Mouse (Mus musculus) limb, embryonic 14.5 days (tissue): Measurements from ENCODE around the gene Kirrel3. TPM values are rescaled to one million over a fixed set of nuclear protein-coding genes. Genes with fewer than 3 reads are reported as not detected.

Experiments used
- ATAC-seq: fragments of 200-750 bp; cut with Nextera tagmentation; 2 replicates; pipeline ENCODE4 v1.8.0; 2017; ENCODE audit warnings: low read depth, moderate number of reproducible peaks, moderate TSS enrichment; ENCODE audit not compliant: low FRiP score
- DNase-seq: peaks from one replicate; pipeline ENCODE4 v3.0.0-alpha.2; 2015; ENCODE audit warnings: low spot score
- H3K27ac ChIP-seq: fragments of 300-500 bp; sonication (generic); replicated peaks from 2 replicates; pipeline ENCODE4 v1.5.1; 2014; ENCODE audit warnings: low read depth, mild to moderate bottlenecking, low read length, moderate library complexity, mixed read lengths
- H3K27me3 ChIP-seq: fragments of 300-500 bp; sonication (generic); 2 replicates; pipeline ENCODE4 v1.6.1; 2014; ENCODE audit warnings: low read length, mixed read lengths; ENCODE audit not compliant: control insufficient read depth, insufficient read depth
- H3K36me3 ChIP-seq: fragments of 300-500 bp; sonication (generic); 2 replicates; pipeline ENCODE4 v1.6.1; 2014; ENCODE audit warnings: mild to moderate bottlenecking, low read length, moderate library complexity, mixed read lengths; ENCODE audit not compliant: control insufficient read depth, insufficient read depth
- H3K4me1 ChIP-seq: fragments of 300-500 bp; sonication (generic); 2 replicates; pipeline ENCODE4 v1.6.1; 2014; ENCODE audit warnings: antibody characterized with exemption, low read length, mixed read lengths; ENCODE audit not compliant: control insufficient read depth, insufficient read depth
- H3K4me2 ChIP-seq: fragments of 300-500 bp; sonication (generic); replicated peaks from 2 replicates; pipeline ENCODE4 v1.6.1; 2014; ENCODE audit warnings: low read depth, mild to moderate bottlenecking, low read length, moderate library complexity; ENCODE audit not compliant: severe bottlenecking
- H3K4me3 ChIP-seq: fragments of 300-500 bp; sonication (generic); replicated peaks from 2 replicates; pipeline ENCODE4 v1.5.1; 2014; ENCODE audit warnings: low read length
- H3K9ac ChIP-seq: fragments of 300-500 bp; sonication (generic); 2 replicates; pipeline ENCODE4 v1.6.1; 2014; ENCODE audit warnings: mild to moderate bottlenecking, low read depth, low read length, moderate library complexity; ENCODE audit not compliant: severe bottlenecking
- H3K9me3 ChIP-seq: fragments of 300-500 bp; sonication (generic); 2 replicates; pipeline ENCODE4 v1.6.1; 2016; ENCODE audit warnings: low read length; ENCODE audit not compliant: control insufficient read depth
- POLR2A ChIP-seq: fragments of 200-500 bp; IDR thresholded peaks from 2 replicates; pipeline ENCODE4 v1.8.0; 2012; ENCODE audit warnings: inconsistent platforms, mild to moderate bottlenecking, moderate library complexity, borderline replicate concordance; ENCODE audit not compliant: insufficient read depth, insufficient read length; ENCODE audit errors: extremely low read depth
- WGBS: fragments of 180-500 bp; shearing (Covaris S2); extraction: QIAGEN DNeasy Blood & Tissue Kit; methylation state at CpG from one replicate; pipeline ENCODE4 v1.1.7; 2014; 5-methylcytosine and 5-hydroxymethylcytosine counted together
- polyA plus RNA-seq, 2 experiments: library from polyadenylated mRNA; depleted of rRNA in 1 of 2; stranded (reverse) in 1 of 2; unstranded in 1 of 2; fragments of >200 nt; fragmentation: Nextera tagmentation in 1 of 2; extraction: Ambion mirVana in 1 of 2; gene quantifications; 2 replicates each; pipeline versions ENCODE4 v1.2.1 to v1.2.3; 2012 to 2014

The Kirrel3 gene
- polyA plus RNA-seq, 2 experiments = 10.1 to 14.6 TPM

DNA sequence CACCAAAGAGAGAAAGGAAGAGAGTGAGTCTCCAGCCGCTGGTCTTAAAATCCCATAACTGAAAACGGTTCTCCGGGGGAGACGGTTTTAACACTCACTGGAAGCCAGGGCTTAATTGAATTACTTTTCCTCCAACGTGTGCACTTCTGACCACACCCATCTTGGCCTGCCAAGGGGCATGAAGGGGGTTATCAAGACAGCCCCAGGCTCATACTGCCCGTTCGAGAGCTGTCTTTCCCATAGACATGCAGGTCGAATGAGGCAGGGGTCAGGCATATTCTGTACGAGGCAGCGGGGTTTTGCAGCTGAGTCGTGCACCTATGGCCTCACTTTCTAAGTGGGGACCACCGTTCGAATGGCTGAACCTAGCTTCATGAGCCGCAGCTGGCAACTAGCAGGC is 475.5 kb downstream of the Kirrel3 start:
- H3K4me2 ChIP-seq = no peak overlapping the region
- no peak overlapping the region for H3K4me3 ChIP-seq
- no peak overlapping the region for H3K27ac ChIP-seq
- no peak for DNase-seq
- no peaks in the 10 kb centered on the region for H3K27me3 ChIP-seq
- H3K9me3 ChIP-seq = no peaks in the 10 kb centered on the region
- H3K9ac ChIP-seq = no peak overlapping the region
- WGBS = 55% methylated on average over 14 of the region's 14 CpGs
- H3K4me1 ChIP-seq = no peaks in the 10 kb centered on the region
- TF ChIP-seq POLR2A = no peak
- H3K36me3 ChIP-seq = no peaks in the 10 kb centered on the region
- ATAC-seq = no peak

DNA sequence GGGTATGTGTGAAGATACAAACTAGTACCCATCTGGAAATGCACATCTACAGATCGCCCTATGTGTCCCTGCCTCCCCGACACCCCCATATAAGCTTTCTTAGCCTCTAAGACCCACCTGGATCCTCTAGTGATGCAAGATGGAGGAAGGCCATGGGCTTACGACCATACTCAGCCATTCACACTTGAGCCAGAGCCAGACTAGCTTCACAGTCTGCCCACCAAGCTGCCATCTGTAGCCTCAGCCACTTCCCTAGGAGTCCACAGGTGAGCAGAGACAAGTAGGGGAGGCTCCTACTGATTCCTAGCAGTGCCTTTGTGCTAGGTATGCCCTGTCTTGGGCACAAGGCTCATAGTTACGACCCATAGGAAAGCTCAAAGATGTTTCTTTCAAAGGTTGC is 476.6 kb downstream of the Kirrel3 start:
- WGBS = 94% methylated on average over 4 of the region's 4 CpGs
- no peak for ATAC-seq

GRCm38 (mm10) chr9:34963593-34963992 is 477.9 kb downstream of the Kirrel3 start:
- WGBS = 73% methylated on average over 3 of the region's 3 CpGs

More for the DNA sequence above, 476.6 kb downstream of the Kirrel3 start:
- Histone ChIP-seq H3K27me3 (no peaks in the 10 kb centered on the region), H3K36me3 (no peaks in the 10 kb centered on the region), H3K9ac (no peak overlapping the region), H3K27ac (no peak overlapping the region), H3K4me2 (no peak overlapping the region), H3K4me1 (no peaks in the 10 kb centered on the region), H3K4me3 (no peak overlapping the region), H3K9me3 (no peaks in the 10 kb centered on the region)
- TF ChIP-seq POLR2A = no peak
- DNase-seq = no peak

GRCm38 (mm10) chr9:34964172-34965040 is 478.7 kb downstream of the Kirrel3 start:
- H3K9me3 ChIP-seq = no peaks in the 10 kb centered on the region
- H3K36me3 ChIP-seq = no peaks in the 10 kb centered on the region
- H3K9ac ChIP-seq = no peak overlapping the region
- DNase-seq (no peak), ATAC-seq (no peak)
- H3K27me3 ChIP-seq = no peaks in the 10 kb centered on the region
- no peak overlapping the region for H3K27ac ChIP-seq
- no peaks in the 10 kb centered on the region for H3K4me1 ChIP-seq
- no peak for TF ChIP-seq POLR2A
- H3K4me2 ChIP-seq = no peak overlapping the region
- WGBS = 54% methylated on average over 14 of the region's 14 CpGs
- H3K4me3 ChIP-seq = no peak overlapping the region

More at GRCm38 (mm10) chr9:34963593-34963992, 477.9 kb downstream of the Kirrel3 start:
- no peak for TF ChIP-seq POLR2A
- Histone ChIP-seq H3K4me1 (no peaks in the 10 kb centered on the region), H3K27ac (no peak overlapping the region), H3K36me3 (no peaks in the 10 kb centered on the region), H3K4me3 (no peak overlapping the region), H3K27me3 (no peaks in the 10 kb centered on the region), H3K9me3 (no peaks in the 10 kb centered on the region), H3K9ac (no peak overlapping the region), H3K4me2 (no peak overlapping the region)
- ATAC-seq (no peak), DNase-seq (no peak)

DNA sequence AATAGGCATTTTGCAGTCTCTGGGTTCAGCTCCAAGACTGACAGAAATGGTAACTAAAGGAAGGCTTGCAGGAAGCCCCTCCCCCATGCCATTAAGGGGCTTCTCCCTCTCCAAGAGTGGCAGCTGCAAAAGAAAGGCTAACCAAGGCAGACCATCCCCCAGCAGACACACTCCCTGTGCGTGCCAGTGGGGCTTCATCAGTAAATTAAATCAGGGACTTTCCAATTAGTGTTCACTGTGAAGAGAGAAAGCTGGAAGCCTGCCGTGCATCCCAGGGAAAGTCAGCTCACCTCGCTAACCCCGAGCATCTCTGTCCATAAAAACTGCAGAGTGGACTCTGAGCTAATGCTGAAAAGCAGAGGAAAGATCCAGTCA is 479.3 kb downstream of the Kirrel3 start:
- Histone ChIP-seq H3K9me3 (no peaks in the 10 kb centered on the region), H3K4me2 (no peak overlapping the region), H3K27me3 (no peaks in the 10 kb centered on the region), H3K27ac (no peak overlapping the region), H3K36me3 (no peaks in the 10 kb centered on the region), H3K4me1 (no peaks in the 10 kb centered on the region), H3K4me3 (no peak overlapping the region), H3K9ac (no peak overlapping the region)
- WGBS = 28% methylated on average over 4 of the region's 4 CpGs
- ATAC-seq (no peak), DNase-seq (no peak)
- TF ChIP-seq POLR2A = no peak

DNA sequence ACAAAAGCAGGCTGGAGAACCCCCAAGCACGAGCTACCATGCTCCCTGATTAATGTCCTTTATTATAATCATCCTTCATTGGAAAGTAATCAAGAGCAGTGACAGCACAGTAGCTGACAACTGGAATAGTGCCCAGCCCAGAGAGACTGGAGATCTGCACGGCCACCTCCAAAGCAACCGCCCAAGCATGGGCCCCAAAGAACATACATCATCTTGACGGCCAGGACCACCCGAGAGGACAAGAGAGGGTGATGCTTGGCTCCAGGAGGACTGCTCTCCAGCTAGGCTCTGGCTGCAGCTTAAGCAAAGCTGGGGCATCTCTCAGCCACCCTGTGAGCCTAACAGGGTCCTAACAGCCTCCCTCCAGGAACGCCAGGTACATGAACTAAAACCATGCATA is 482.1 kb downstream of the Kirrel3 start:
- Histone ChIP-seq H3K4me1 (no peaks in the 10 kb centered on the region), H3K36me3 (no peaks in the 10 kb centered on the region), H3K27ac (no peak overlapping the region), H3K4me3 (no peak overlapping the region), H3K4me2 (no peak overlapping the region), H3K27me3 (no peaks in the 10 kb centered on the region), H3K9me3 (no peaks in the 10 kb centered on the region), H3K9ac (no peak overlapping the region)
- 31% methylated on average over 6 of the region's 6 CpGs for WGBS
- ATAC-seq (no peak), DNase-seq (no peak)
- TF ChIP-seq POLR2A = no peak
